Mouse (Mus musculus) embryo, embryonic 11.5 days (tissue): ENCODE measurements around the gene Prpf8.
A peak's percentile ranks its signal among the peaks of the same experiment; 100 is the strongest.

Source experiments
- DNase-seq: peaks from one replicate; pipeline ENCODE4 v3.0.0-alpha.2; 2012; ENCODE audit warnings: low read depth, low spot score

Gene Prpf8

GRCm38 (mm10) chr11:75508162-75508561 is 21.5 kb downstream of the Prpf8 start:
- no peak for DNase-seq

- DNase-seq = no peak
These were observed 22.3 kb downstream of the Prpf8 start for GRCm38 (mm10) chr11:75508904-75509303.

- no peak for DNase-seq
These were observed 23.4 kb downstream of the Prpf8 start, which contains the start of gene Rilp for GRCm38 (mm10) chr11:75509741-75510626. Gene Rilp (plus strand): TSS chr11:75510094.

- peak; percentile 84 for DNase-seq
These were observed 24.0 kb downstream of the Prpf8 start for GRCm38 (mm10) chr11:75510627-75510993.

GRCm38 (mm10) chr11:75511213-75511612 is 24.6 kb downstream of the Prpf8 start:
- DNase-seq = no peak

DNA sequence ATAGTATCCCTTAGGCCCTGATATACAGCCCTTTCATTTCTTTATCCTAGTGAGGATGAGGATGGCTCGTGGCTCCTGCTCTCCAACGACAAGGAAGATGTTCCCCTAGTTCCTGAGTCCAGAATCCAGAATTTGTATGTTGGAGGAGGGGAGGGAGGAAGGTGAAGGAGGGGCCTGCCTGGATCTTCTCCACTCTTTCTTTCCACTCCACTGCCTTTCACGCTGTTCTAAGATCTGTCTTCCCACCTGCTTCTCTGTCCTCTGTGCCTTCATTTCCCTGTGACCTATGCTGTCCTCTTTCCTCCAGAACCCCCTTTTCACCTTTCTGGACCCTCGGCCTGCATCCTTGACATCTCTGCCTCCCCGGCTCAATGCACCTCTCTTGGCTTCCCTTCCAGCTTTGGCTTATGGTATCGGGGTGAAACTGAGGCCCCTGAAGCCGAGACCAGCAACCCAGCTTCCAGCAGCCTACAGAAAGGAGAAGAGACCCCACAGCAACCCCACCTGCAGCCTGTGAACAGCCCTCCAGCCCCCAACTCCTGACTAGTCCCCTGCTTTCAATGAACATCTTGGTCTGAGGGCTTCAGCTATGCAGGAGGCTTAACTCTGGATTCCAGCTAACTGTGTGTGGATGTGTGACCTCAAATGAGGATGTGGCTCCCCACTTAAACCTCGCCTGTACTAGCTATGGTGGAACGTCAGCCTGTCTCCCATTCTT is 25.8 kb downstream of the Prpf8 start:
- DNase-seq = no peak

DNA sequence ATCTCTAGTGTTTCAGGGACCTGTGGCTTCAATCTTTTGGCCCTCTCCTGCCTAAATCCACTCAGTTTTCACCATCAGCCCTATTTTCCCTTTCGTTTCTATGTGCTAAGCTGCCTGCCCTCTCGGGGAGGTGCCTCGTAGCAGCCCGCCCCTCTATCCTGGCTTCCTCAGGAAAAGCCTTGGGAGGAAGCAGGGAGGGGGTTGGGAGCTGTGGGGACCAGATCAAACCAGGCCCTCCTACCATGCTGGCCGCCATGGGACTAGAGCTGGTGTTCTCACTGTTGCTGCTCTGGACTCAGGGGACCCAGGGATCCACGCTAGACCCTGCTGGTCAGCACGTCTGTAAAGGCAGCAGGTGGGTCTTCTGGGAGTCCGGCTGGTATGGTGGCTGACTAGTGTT is 26.7 kb downstream of the Prpf8 start, which contains the start of gene Scarf1:
TSS of gene Scarf1 (plus strand) at position 205 of the 400 bp plus-strand sequence.
- no peak for DNase-seq

GRCm38 (mm10) chr11:75515186-75515585 is 28.6 kb downstream of the Prpf8 start:
- no peak for DNase-seq

GRCm38 (mm10) chr11:75519834-75520633 is 33.4 kb downstream of the Prpf8 start:
- DNase-seq = no peak

DNA sequence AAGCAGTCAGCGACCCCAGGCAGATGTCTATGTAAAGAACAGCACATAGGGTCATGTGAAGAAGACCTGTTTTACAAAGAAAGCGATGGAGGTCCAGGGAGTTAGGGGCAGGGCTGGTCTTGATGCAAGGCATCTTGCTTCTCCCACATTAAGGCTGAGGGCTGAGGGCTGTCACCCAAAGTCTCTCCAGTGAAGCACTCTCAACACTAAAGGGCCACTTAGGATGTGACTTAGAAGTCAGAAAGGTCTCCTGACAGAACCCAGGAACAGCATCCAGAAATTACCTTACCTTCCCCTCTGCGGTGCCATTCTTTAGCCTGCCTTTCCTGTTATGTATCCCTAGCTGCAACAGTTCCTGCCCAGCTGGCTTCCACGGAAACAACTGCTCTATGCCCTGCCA is 35.0 kb downstream of the Prpf8 start:
- DNase-seq = no peak

DNA sequence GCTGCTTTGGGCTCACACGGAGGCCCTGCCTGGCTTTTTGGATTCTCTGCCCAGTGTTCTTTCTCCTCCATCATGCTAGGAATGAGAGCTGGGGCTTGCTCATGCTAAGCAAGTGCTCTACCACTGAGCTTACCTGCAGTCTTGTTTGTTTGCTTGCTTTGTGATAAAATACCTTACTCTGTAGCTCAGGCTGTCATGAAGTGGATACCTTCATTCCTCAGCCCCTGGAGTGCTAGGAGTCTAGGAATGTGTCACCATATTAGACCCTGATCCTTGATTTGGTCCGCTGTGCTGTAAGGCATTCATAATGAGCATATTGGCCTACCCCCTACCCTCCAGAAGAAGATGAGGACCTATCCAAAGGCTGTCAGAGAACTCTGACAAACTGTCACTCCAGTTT is 36.2 kb downstream of the Prpf8 start:
- DNase-seq = no peak

- no peak for DNase-seq
These were observed 39.0 kb downstream of the Prpf8 start for GRCm38 (mm10) chr11:75525531-75526125.

DNA sequence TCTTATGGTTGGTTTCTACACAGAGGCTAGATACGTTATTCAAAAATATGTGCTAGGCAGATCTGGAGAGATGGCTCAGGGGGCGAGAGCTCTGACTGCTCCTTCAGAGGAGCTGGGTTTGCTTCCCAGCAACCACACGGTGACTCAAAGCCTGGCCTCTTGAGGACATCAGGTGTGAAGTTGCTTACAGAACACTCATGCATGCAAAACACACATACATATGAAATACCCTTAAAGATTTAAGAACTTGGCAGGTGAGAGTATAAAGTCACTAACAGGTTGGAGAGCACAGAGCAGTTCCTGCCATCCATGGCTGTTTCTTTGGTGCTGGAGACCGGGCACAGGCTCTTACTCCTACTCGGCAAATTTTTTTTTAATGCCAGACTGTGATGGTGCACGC is 40.3 kb downstream of the Prpf8 start:
- no peak for DNase-seq

DNA sequence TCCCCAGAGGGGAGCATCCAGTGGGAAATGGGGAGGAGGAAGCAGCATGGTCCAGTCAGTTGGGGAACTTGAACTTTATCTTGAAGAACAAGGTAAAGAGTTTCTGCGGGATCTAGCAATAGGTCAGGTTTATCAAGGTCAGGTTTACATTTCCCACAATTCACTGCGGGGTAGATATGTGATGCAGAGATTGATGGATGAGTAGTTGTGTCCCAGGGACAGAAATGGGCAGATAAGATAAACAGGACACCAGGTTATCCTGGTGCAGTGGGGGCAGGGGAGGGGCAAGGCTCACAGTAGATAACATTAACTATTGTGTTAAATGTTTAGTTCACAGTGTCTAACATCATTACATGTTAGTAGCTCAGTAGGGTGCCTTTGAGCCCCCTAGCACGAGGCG is 43.2 kb downstream of the Prpf8 start:
- DNase-seq = no peak

GRCm38 (mm10) chr11:75530325-75530724 is 43.7 kb downstream of the Prpf8 start:
- DNase-seq = peak; percentile 83

DNA sequence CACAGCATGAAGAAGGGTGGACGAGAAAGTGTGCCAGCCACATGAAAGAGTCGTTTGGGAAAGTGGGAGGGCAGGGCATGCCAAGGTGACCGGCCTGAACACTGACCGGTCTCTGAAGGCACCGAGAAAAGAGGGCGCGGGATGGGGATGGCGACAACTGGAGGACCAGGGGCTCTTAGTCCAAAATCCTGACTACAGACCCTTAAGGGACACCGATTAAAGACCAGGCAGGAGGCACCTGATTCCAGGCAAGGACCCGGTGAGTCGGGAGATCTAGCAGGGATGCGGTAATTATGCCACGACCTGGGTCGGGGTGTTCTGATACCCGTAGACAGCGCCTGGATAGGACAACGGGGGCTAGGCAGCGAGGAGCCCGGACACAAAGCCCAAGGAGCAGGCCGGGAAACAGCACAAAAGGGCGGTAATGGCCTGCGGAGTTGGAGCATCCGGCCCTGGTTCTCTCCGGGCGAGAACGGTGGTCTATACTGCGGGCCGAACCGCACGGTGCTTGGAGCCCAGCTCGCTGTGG is 44.3 kb downstream of the Prpf8 start:
- no peak for DNase-seq

- DNase-seq = peak; percentile 90
These were observed 45.0 kb downstream of the Prpf8 start, which contains the start of gene Slc43a2 for GRCm38 (mm10) chr11:75531469-75532242. Gene Slc43a2 (plus strand): TSS chr11:75531694.

DNA sequence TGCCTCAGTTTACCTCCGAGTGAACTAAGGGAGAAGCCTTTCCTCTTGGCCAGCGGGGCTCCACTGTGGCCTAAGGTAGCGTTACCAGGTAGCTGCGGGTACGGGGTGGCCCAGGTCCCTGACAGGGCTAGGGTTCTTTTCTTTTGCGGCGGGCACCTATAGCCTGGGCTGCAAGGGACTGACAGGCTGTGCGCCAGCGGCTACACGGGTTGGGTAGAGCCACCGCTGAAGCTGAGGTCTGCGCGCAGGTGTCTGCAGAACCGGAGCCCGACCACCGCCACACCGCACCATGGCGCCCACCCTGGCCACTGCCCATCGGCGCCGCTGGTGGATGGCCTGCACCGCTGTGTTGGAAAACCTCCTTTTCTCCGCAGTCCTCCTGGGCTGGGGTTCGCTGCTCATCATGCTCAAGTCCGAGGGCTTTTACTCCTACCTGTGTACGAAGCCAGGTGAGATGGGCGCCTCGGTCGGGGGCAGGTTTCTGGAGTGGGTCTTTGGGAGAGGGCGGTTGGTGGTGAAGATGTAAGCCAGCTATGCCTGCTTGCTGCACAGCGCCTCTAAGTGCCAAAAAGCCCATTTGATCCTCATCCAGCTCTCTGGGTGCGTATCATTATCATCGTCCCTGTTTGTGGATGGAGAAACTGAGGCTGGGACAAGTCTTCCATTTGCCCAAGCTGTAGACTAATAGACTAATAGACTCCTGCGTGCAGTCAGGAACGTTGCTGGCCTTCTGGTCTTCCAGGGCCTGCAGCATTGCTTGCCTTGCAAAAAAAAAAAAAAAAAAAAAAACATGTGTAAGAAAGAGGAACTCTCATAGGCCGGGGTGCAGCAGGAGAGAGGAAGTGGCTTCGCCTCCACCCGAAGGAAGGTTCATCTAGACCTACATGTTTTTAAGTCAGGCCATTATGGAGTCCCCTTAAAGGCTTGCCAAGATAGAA is 46.0 kb downstream of the Prpf8 start:
- no peak for DNase-seq

- DNase-seq = no peak
These were observed 46.8 kb downstream of the Prpf8 start for GRCm38 (mm10) chr11:75533314-75534015.
